Mouse (Mus musculus): ENCODE measurements around the gene N4bp2.
"Not testable (repeated sequence)": the region's sequence is repeated elsewhere in the genome, so short reads cannot be mapped to it uniquely, and the experiment has no call there.

The N4bp2 gene

DNA sequence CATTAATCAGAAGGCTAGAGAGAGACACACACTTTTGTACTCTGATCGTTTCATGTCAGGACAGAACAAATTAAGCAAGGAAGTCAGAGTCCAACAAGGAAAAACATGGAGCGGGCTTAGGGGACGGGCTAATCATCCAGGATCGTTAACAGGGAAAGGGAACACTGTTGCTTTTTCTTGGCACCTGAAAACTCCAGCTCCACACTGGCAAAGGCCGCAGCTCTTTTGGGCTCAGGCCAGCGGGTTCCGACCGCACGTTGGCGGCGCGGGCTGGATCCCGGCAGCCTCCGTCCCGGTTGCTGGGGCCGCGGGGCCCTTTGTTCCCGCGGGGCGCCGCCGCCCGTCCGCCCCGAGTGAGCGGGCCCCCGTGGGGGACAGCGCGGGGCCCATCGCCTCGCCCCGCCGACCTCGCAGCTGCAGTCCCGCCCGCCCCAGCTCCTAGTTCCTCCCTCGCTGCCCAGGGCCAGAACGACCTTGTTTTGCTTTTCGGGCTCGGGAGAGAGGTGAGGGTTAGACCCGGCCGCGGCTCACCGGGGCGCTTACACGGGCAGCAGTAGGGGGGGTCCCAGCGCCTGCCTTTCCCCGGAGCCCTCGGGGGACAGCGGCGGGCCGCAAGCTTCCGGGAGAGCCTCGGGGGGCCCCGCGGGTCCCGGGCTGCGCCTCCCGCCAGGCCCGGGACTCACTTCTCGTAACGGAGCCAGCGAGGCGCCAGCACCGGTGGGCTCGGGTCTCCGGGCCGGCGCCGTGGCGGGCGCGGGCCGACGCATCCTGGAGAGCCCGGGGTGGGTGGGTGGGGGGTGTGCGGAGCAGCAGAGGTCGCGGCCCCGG, at the start of gene N4bp2:
TSS of gene N4bp2 (plus strand) at position 434 of the 828 bp plus-strand sequence.
- DNase-seq, result peak; percentile 89

DNA sequence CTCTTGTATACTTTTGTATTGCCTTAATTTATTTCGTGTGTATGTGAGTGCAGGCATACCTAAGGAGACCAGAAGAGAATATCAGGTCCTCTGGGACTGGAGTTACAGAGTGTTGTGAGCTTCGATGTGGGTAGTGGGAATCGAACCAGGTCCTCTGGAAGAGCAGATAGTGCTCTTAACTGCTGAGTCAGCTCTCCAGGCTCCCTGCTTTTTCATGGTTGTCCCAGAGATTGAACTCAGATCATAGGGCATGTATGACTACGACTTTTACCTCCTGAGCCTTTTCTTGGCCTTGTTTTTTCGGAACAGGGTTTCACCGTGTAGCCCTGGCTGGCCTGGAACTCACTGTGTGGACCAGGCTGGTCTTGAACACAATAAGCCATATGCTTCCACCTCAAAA, 48.2 kb upstream of the N4bp2 start:
- DNase-seq, result no peak

GRCm38 (mm10) chr5:65717063-65717902, 46.0 kb upstream of the N4bp2 start:
- DNase-seq, result no peak

- not testable (repeated sequence) for DNase-seq
Observed at GRCm38 (mm10) chr5:65717903-65718211, 45.5 kb upstream of the N4bp2 start.

GRCm38 (mm10) chr5:65718368-65718767, 45.0 kb upstream of the N4bp2 start:
- DNase-seq, result no peak

- peak; percentile 89 for DNase-seq
Observed at GRCm38 (mm10) chr5:65724311-65725054, 38.8 kb upstream of the N4bp2 start.

- DNase-seq, result peak; percentile 71
Observed at GRCm38 (mm10) chr5:65731173-65732007, 31.9 kb upstream of the N4bp2 start.

- DNase-seq, result no peak
Observed at GRCm38 (mm10) chr5:65735601-65736000, 27.7 kb upstream of the N4bp2 start.

GRCm38 (mm10) chr5:65739366-65739765, 24.0 kb upstream of the N4bp2 start:
- DNase-seq, result no peak

GRCm38 (mm10) chr5:65746908-65747307, 16.4 kb upstream of the N4bp2 start:
- no peak for DNase-seq

DNA sequence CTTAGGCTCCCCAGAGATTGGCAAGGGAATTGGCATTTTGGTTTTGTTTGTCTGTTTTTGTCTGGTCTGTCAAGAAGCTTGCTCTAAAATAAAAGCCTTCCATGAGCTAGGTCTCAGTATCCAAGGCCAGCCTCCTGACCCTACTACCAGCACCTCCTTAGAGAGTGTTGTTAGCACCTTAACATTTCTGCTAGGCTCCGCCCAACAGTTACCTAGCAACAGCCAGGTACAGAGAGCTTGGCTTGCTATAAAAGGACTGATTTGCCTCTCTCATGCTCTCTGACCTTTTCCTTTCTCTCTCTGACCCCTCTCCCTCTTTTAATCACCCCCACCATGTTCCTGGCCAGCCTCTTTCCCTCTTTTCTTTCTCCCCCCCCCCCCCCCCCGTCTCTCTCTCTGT, 14.9 kb upstream of the N4bp2 start:
- DNase-seq, result no peak

GRCm38 (mm10) chr5:65748880-65749279, 14.4 kb upstream of the N4bp2 start:
- DNase-seq, result no peak

GRCm38 (mm10) chr5:65752021-65752420, 11.3 kb upstream of the N4bp2 start:
- no peak for DNase-seq

- DNase-seq, result no peak
Observed at GRCm38 (mm10) chr5:65755859-65756258, 7.5 kb upstream of the N4bp2 start.

DNA sequence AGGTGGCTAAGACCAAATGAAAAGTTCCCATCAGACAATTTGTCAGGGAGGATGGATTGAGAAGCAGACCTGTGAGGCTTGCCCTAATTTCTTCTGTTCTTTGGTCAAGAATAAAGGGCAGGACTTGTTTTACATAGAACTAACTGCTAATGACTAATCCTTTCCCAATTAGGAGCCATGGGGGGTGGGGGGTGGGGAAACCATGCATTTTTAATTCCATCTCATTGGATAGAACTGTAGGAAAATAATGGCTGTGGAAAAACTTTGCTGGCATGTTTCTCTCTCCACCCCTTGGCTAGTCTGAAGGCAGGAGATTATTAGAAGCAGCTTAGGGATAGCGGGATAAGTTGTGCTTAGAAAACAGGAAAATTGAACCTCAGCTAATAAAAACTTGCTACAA, 6.2 kb upstream of the N4bp2 start:
- no peak for DNase-seq

DNA sequence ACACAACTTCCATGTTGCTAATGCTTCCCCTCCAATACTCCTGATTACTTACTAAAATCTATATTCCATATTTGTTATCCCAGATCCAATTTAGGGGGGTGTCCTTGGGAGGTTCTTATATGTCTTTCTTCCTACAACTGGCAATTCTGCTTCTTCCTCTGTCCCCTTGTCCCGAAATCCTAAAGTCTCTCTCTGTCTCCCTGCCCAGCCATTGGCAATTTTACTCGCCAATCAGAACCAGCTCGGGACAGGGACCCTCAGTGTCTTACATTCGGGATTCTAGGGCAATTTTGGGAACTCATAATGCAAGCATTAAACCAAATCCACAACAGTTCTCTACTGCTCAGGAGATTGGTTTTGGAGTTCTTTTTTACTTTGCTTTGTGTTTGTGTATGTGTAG, 3.3 kb upstream of the N4bp2 start:
- no peak for DNase-seq

- no peak for DNase-seq
Observed at GRCm38 (mm10) chr5:65760599-65760998, 2.7 kb upstream of the N4bp2 start.

DNA sequence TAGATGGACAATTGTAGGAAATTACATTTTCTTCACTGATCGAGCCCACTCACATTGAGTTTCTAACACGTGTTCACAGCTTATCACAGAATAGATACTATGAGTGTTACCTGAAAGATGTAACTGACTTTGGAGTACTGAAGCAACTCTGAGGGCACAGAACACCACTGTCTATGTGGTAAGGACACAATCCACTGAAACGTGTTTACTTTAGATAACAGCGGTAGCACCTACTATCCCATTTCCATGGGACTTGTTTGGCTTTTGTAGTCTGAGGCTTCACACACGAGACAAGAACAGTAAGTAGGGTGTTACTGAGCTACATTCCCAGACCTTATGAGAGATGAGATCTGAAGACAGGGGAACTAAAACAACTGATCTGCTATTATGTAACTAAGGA, 2.3 kb upstream of the N4bp2 start:
- no peak for DNase-seq

DNA sequence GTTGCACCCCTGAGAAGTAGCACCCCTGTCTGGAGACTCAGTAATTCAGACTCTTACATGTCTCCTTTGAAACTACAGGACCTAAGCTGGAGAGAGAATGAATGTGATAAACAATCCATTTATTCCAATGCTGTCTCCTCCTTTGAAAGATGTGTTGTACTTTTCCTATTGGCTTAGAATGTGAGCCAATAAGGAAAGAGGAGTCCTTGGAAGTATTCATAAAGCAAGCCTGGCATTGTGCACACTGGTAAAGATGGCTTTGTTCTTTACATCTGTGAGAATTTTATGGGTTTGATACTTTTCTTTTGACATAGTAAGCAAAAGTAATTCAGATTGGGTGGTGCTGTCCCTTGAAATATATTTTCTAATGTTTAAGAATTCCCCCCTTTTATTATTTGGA, 1.4 kb upstream of the N4bp2 start:
- no peak for DNase-seq

DNA sequence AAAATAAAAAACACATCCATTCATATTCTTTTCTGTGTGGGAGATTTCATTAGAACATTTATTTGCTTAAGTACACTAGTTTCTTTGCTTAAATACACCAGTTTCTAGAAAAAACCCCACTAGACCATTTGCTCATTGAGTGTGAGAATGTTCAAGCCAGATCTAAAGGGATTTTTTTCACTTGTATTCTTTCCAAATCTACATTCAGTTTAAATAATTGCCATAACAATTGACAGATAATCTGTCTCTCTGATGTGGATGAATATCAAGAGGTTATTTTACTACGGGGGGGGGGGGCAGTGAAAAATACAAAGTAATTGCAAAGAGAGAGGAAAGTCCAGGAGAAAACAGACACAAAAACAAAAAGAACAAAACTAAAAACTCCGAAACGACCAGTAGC, 635 bp upstream of the N4bp2 start:
- no peak for DNase-seq

DNA sequence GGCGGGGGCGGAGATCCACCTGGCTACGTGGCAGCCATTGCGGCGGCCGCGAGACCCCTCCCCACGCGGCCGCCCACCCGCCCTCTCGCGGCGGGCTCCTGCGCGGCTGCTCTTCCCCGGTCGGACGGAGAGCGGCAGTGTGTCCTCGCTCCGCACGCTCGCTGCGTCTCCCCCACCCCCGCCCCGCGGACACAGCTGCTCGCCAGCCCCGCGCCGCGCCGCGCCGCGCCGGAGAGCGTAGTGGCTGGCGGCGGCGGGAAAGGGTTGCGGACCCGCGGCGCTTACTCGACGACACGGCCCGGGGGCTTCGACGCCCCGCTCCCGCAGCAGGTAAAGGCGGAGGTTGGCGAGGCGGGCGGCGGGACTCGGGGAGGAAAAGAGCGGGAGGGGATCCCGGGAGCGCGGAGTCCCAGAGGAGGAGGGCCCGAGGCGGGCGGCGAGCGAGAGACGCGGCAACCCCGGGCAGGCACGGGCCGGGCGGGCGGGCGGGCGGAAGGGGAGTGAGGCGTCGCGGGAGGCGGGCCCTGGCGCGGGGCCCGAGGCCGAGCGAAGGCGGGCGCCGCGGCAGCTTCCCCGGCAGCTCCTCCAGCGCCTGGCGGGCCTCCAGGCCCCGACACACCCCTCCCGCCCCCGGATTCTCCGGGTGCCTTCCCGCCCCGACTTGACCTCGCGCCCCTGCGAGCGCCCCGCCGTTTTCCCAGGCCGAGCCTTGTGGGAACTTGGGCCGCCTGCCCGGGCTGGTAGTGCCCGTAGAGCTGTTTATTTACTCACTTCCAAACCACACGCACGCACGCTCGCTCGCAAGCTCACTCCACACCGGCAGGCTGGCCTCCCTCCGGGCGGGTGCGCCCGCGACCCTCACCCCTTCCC, 830 bp downstream of the N4bp2 start:
- peak; percentile 84 for DNase-seq
